Mouse (Mus musculus) erythroblast, embryonic 14.5 days (primary cell): ENCODE data around the gene Prr15l.

Experiments used
- GATA1 ChIP-seq: IDR thresholded peaks from 2 replicates; pipeline ENCODE4 v1.6.1; 2012; ENCODE audit warnings: low read length, inconsistent platforms, mixed read lengths
- TAL1 ChIP-seq: IDR thresholded peaks from 3 replicates; pipeline ENCODE4 v1.6.1; 2012; ENCODE audit warnings: low read length, inconsistent platforms, mixed read lengths

GRCm38 (mm10) chr11:96986463-96986862 lies 58.6 kb downstream of the Prr15l start:
- TF ChIP-seq GATA1, result no peak
- TF ChIP-seq TAL1, result no peak
